Mouse (Mus musculus) bone marrow macrophage, adult 2 months (primary cell): ENCODE data around the gene Cdca3. TPM values are rescaled to one million over a fixed set of nuclear protein-coding genes. Genes with fewer than 3 reads are reported as not detected.
A peak's percentile ranks its signal among the peaks of the same experiment; 100 is the strongest.
"Not testable (repeated sequence)": the region's sequence is repeated elsewhere in the genome, so short reads cannot be mapped to it uniquely, and the experiment has no call there.

Experiments used
- H3K27ac ChIP-seq: 2 replicates; pipeline ENCODE4 v1.5.1; 2012; ENCODE audit warnings: low read depth, low read length; ENCODE audit not compliant: insufficient read depth
- H3K4me1 ChIP-seq: 2 replicates; pipeline ENCODE4 v1.6.1; 2012; ENCODE audit warnings: low read length; ENCODE audit not compliant: control insufficient read depth, insufficient read depth
- H3K4me3 ChIP-seq: 2 replicates; pipeline ENCODE4 v1.5.1; 2012; ENCODE audit warnings: mild to moderate bottlenecking, low read length, moderate library complexity; ENCODE audit not compliant: insufficient read depth
- CTCF ChIP-seq: IDR thresholded peaks from 2 replicates; pipeline ENCODE4 v1.5.1; 2012; ENCODE audit warnings: low read depth, mild to moderate bottlenecking, low read length, moderate library complexity
- POLR2A ChIP-seq: IDR thresholded peaks from 2 replicates; pipeline ENCODE4 v1.6.1; 2012; ENCODE audit warnings: mild to moderate bottlenecking, low read depth, low read length, borderline replicate concordance
- polyA plus RNA-seq: library from polyadenylated mRNA; stranded (reverse); fragments of >200 nt; gene quantifications from 2 replicates; pipeline ENCODE4 v1.2.4, GENCODE M21; 2012; ENCODE audit not compliant: missing spikeins, insufficient read depth, insufficient read length

The Cdca3 gene
- polyA plus RNA-seq, 1 experiment = 76.5 TPM

GRCm38 (mm10) chr6:124808358-124809012, 20.9 kb upstream of the Cdca3 start, which contains the start of gene Spsb2:
Gene Spsb2 (plus strand): TSS chr6:124808661.
- peak within 1 kb of the TSS; percentile 89 for H3K4me3 ChIP-seq
- no peak for TF ChIP-seq POLR2A
- peaks cover 38% of the 10 kb centered on the region for H3K4me1 ChIP-seq
- peak within 1 kb of the TSS; percentile 94 for H3K27ac ChIP-seq

GRCm38 (mm10) chr6:124809052-124809774, 20.1 kb upstream of the Cdca3 start:
- peaks cover 39% of the 10 kb centered on the region for H3K4me1 ChIP-seq
- H3K27ac ChIP-seq = peak overlapping the region; percentile 94
- peak overlapping the region; percentile 89 for H3K4me3 ChIP-seq
- peak; percentile 35; the same call in 1 of the 2 replicates for TF ChIP-seq CTCF
- TF ChIP-seq POLR2A = no peak

- TF ChIP-seq POLR2A (no peak), CTCF (no peak; the same call in 1 of the 2 replicates)
- Histone ChIP-seq H3K4me1 (peaks cover 40% of the 10 kb centered on the region), H3K27ac (no peak overlapping the region), H3K4me3 (peak overlapping the region; percentile 89)
Observed at GRCm38 (mm10) chr6:124809775-124810538, 19.4 kb upstream of the Cdca3 start.

GRCm38 (mm10) chr6:124810566-124811402, 18.6 kb upstream of the Cdca3 start:
- H3K4me1 ChIP-seq = peaks cover 40% of the 10 kb centered on the region
- not testable (repeated sequence) for H3K4me3 ChIP-seq, H3K27ac ChIP-seq

- no peak overlapping the region for H3K4me3 ChIP-seq
- TF ChIP-seq CTCF = no peak
- TF ChIP-seq POLR2A = no peak
- H3K4me1 ChIP-seq = peaks cover 39% of the 10 kb centered on the region
- H3K27ac ChIP-seq = no peak overlapping the region
Observed at GRCm38 (mm10) chr6:124811403-124811665, 18.0 kb upstream of the Cdca3 start.

GRCm38 (mm10) chr6:124811701-124812560, 17.4 kb upstream of the Cdca3 start:
- Histone ChIP-seq H3K4me1 (peaks cover 33% of the 10 kb centered on the region), H3K4me3 (peak overlapping the region; percentile 75), H3K27ac (0 out of 2 replicates have a peak overlapping the region, but pooled peaks have one; percentile 4)
- TF ChIP-seq POLR2A (no peak), CTCF (no peak)

GRCm38 (mm10) chr6:124812848-124813247, 16.5 kb upstream of the Cdca3 start:
- H3K4me3 ChIP-seq = peak overlapping the region; percentile 75
- TF ChIP-seq CTCF = no peak
- TF ChIP-seq POLR2A = no peak
- H3K4me1 ChIP-seq = peaks cover 33% of the 10 kb centered on the region
- peak overlapping the region; percentile 76 for H3K27ac ChIP-seq

DNA sequence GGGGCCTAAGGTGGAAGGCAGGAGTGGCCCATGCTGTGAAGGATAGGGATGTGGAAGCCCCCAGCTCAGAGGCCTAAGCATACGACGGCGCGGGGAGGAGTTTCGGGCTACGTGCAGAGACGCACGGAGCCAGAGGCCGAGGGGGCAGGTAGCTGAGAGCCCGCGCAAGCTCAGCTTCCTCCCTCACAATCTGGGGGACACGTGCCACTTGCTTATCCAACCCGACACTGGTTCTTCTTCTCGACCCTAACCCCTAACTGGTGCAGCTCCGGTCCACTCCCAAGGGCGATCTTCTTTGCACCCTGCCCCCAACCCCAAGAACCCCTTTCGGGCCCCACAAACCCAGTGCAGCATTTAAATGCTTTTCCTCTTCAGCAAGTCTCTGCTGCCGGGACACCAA, 15.9 kb upstream of the Cdca3 start:
- Histone ChIP-seq H3K27ac (peak overlapping the region; percentile 76), H3K4me1 (peaks cover 33% of the 10 kb centered on the region), H3K4me3 (peak overlapping the region; percentile 75)
- TF ChIP-seq CTCF = no peak
- no peak for TF ChIP-seq POLR2A

- H3K4me1 ChIP-seq = peaks cover 37% of the 10 kb centered on the region
- peak within 1 kb of the TSS; percentile 76 for H3K27ac ChIP-seq
- TF ChIP-seq POLR2A = peak; percentile 90; the same call in 1 of the 2 replicates
- no peak for TF ChIP-seq CTCF
Observed at GRCm38 (mm10) chr6:124813933-124814332, 15.4 kb upstream of the Cdca3 start, which contains the start of gene Tpi1. Gene Tpi1 (minus strand): TSS chr6:124814296.

More at GRCm38 (mm10) chr6:124813933-124814332, 15.4 kb upstream of the Cdca3 start, which contains the start of gene Tpi1:
- peak within 1 kb of the TSS; percentile 75 for H3K4me3 ChIP-seq
